Comparison of ENCODE assay signal across 8 mouse cellular contexts in genomic region chr9:65435671-65436301, GRCm38 (mm10). TPM values are rescaled to one million over a fixed set of nuclear protein-coding genes. Genes with fewer than 3 reads are reported as not detected.
DNase-seq lines count a peak whose midpoint lies in the region; ATAC-seq lines count a peak whose summit lies in the region.

TSS of gene Mtfmt (plus strand) at chr9:65435782.

- peaks cover 18% of the 10 kb centered on the region for H3K36me3 ChIP-seq in hindbrain, embryonic 12.5 days

- peak; percentile 91 for ATAC-seq in hindbrain, embryonic 12.5 days (ENCODE audit: low FRiP score)

- peak within 1 kb of the TSS; percentile 86 for H3K9ac ChIP-seq in hindbrain, embryonic 12.5 days

- WGBS in hindbrain, embryonic 12.5 days = under 1% methylated on average over 54 of the region's 54 CpGs

- peaks cover 8% of the 10 kb centered on the region for H3K4me1 ChIP-seq in hindbrain, embryonic 12.5 days

- H3K4me2 ChIP-seq in hindbrain, embryonic 12.5 days (replicated peaks) = peak within 1 kb of the TSS; percentile 61

- H3K9me3 ChIP-seq in hindbrain, embryonic 12.5 days (replicated peaks) = no peaks in the 10 kb centered on the region

- H3K27ac ChIP-seq in hindbrain, embryonic 12.5 days = peak within 1 kb of the TSS; percentile 64; the same call in 1 of the 2 replicates

- H3K27me3 ChIP-seq in hindbrain, embryonic 12.5 days = no peaks in the 10 kb centered on the region

- H3K4me3 ChIP-seq in hindbrain, embryonic 12.5 days = peak within 1 kb of the TSS; percentile 92

- DNase-seq in Muller cell, postnatal 12 days (ENCODE audit: inconsistent ontology term) = peak; percentile 94
- peak; percentile 92 for DNase-seq in cerebellum, adult 9-11 months
- peak; percentile 87 to 90 for DNase-seq in frontal cortex, postnatal 10 days (ENCODE audit: low spot score in 2 of 2)
- DNase-seq in layer of hippocampus, postnatal 14 days (ENCODE audit: low spot score in 2 of 2) = peak; percentile 86 to 94
- peak; percentile 95 for DNase-seq in lung, postnatal 14 days
- peak; percentile 80 for DNase-seq in retina, adult 2 months (ENCODE audit: low read depth, low spot score)
- DNase-seq in thymus, postnatal 36 days = peak; percentile 97 to 98

RNA-seq across cellular contexts. Expression of gene Mtfmt, which starts in this region (rescaled TPM):
- 22.8 and 28.4 TPM in 2 replicates for polyA plus RNA-seq in hindbrain, embryonic 12.5 days (2016; fragmentation: Nextera tagmentation; extraction: Ambion mirVana)
- 10 to 100 TPM; 18.4 to 18.8 TPM for total RNA-seq in layer of hippocampus, postnatal 14 days (2021)

Comparison
In these comparisons a context has a peak if more than half of its experiments do, and no peak if none do; other contexts are left out.
1. Peak in every context shown above with its lines: DNase-seq, ATAC-seq, H3K4me3 ChIP-seq and H3K27ac ChIP-seq.